Mouse (Mus musculus) cortical plate, adult 2 months (tissue): Measurements from ENCODE around the gene Dnaaf1.

Experiments
- CTCF ChIP-seq: fragments of 200-500 bp; IDR thresholded peaks from 2 replicates; pipeline ENCODE4 v1.5.1; 2011; ENCODE audit warnings: mild to moderate bottlenecking, control low read depth, low read length; ENCODE audit not compliant: insufficient read depth; ENCODE audit errors: extremely low read depth
- POLR2A ChIP-seq: fragments of 200-500 bp; IDR thresholded peaks from 2 replicates; pipeline ENCODE4 v1.6.1; 2011; ENCODE audit warnings: mild to moderate bottlenecking, low read length, control low read depth; ENCODE audit not compliant: insufficient read depth; ENCODE audit errors: extremely low read depth

DNA sequence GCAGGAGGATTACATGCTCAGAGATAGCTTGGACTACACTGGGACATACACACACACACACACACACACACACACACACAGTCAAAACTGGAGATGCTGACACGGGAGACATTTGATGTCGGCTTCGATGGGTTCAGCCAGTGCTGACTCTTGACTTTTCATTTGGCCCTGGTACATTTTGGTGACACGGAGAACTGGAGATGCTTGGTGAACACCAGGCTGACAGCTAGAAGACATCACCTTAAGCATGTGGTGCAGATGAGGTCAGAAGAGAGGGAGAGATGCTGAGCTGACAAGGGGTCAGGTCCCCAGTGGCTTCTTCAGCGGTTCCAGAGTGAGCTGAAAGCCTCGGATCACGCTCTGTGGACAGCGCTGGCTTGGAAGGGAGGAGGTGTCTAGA is 48.0 kb downstream of the Dnaaf1 start:
- TF ChIP-seq POLR2A, result no peak
- no peak for TF ChIP-seq CTCF
